Comparison of ENCODE assay signal across 17 mouse cellular contexts in genomic region chr11:16823830-16824545, GRCm38 (mm10).
DNase-seq lines count a peak whose midpoint lies in the region; ATAC-seq and TF ChIP-seq lines count a peak whose summit lies in the region.
"Had no signal": no experiment of that assay in that cellular context is flagged by ENCODE, and none has a peak within 500 bp of the region (broad histone marks: within the 10 kb centered on the region; RNA-seq: fewer than 3 reads in every experiment).

No protein-coding gene starts in this region.

- no peak for TF ChIP-seq CTCF in layer of hippocampus, adult 2 months (conservative IDR thresholded peaks at IDR 0.05)

- no peaks in the 10 kb centered on the region for H3K27me3 ChIP-seq in forebrain, embryonic 13.5 days
- H3K27me3 ChIP-seq in forebrain, embryonic 12.5 days = no peaks in the 10 kb centered on the region
- no peaks in the 10 kb centered on the region for H3K27me3 ChIP-seq in hindbrain, embryonic 16.5 days (replicated peaks; ENCODE audit: control insufficient read depth, insufficient read depth, low read length)
- H3K27me3 ChIP-seq: hindbrain, embryonic 15.5 days; midbrain, embryonic 12.5 days had no signal

- peak; percentile 33; the same call in 1 of the 2 replicates for ATAC-seq in forebrain, embryonic 13.5 days
- ATAC-seq in forebrain, embryonic 12.5 days (ENCODE audit: low FRiP score) = no peak; the same call in 1 of the 2 replicates
- ATAC-seq in hindbrain, embryonic 16.5 days = no peak

- H3K36me3 ChIP-seq in forebrain, embryonic 13.5 days (ENCODE audit: poor library complexity, severe bottlenecking) = no peaks in the 10 kb centered on the region
- no peaks in the 10 kb centered on the region for H3K36me3 ChIP-seq in forebrain, embryonic 12.5 days (replicated peaks)
- H3K36me3 ChIP-seq in hindbrain, embryonic 16.5 days (ENCODE audit: control insufficient read depth, insufficient read depth, low read length) = no peaks in the 10 kb centered on the region
- H3K36me3 ChIP-seq: hindbrain, embryonic 15.5 days; midbrain, embryonic 12.5 days had no signal

- H3K4me3 ChIP-seq in forebrain, embryonic 13.5 days = no peak overlapping the region
- H3K4me3 ChIP-seq in forebrain, embryonic 12.5 days (replicated peaks) = no peak overlapping the region
- no peak overlapping the region for H3K4me3 ChIP-seq in layer of hippocampus, adult 2 months
- no peak overlapping the region for H3K4me3 ChIP-seq in hindbrain, embryonic 16.5 days (ENCODE audit: low read length)
- H3K4me3 ChIP-seq: gastrocnemius, adult 2 months; hindbrain, embryonic 15.5 days; midbrain, embryonic 12.5 days had no signal

- H3K4me1 ChIP-seq in forebrain, embryonic 13.5 days = no peaks in the 10 kb centered on the region; the same call in 1 of the 2 replicates
- no peaks in the 10 kb centered on the region for H3K4me1 ChIP-seq in forebrain, embryonic 12.5 days
- H3K4me1 ChIP-seq in hindbrain, embryonic 16.5 days (ENCODE audit: control insufficient read depth, insufficient read depth, low read depth, low read length) = no peaks in the 10 kb centered on the region
- H3K4me1 ChIP-seq: hindbrain, embryonic 15.5 days; midbrain, embryonic 12.5 days had no signal

- H3K4me2 ChIP-seq in forebrain, embryonic 13.5 days = no peak overlapping the region
- H3K4me2 ChIP-seq in forebrain, embryonic 12.5 days = no peak overlapping the region
- H3K4me2 ChIP-seq in hindbrain, embryonic 16.5 days (ENCODE audit: low read length) = no peak overlapping the region
- H3K4me2 ChIP-seq: hindbrain, embryonic 15.5 days; midbrain, embryonic 12.5 days had no signal

- no peak overlapping the region for H3K27ac ChIP-seq in forebrain, embryonic 13.5 days
- no peak overlapping the region for H3K27ac ChIP-seq in forebrain, embryonic 12.5 days
- 0 out of 2 replicates have a peak overlapping the region, but pooled peaks have one; percentile 16 for H3K27ac ChIP-seq in layer of hippocampus, adult 2 months
- H3K27ac ChIP-seq in hindbrain, embryonic 16.5 days (ENCODE audit: low read depth, low read length) = no peak overlapping the region
- H3K27ac ChIP-seq: gastrocnemius, adult 2 months; hindbrain, embryonic 15.5 days; macrophage; midbrain, embryonic 12.5 days had no signal

- no peaks in the 10 kb centered on the region for H3K9me3 ChIP-seq in forebrain, embryonic 13.5 days (replicated peaks)
- H3K9me3 ChIP-seq in forebrain, embryonic 12.5 days = no peaks in the 10 kb centered on the region
- H3K9me3 ChIP-seq in hindbrain, embryonic 16.5 days (ENCODE audit: control insufficient read depth, low read length) = no peaks in the 10 kb centered on the region
- H3K9me3 ChIP-seq: hindbrain, embryonic 15.5 days; midbrain, embryonic 12.5 days had no signal

- H3K9ac ChIP-seq in forebrain, embryonic 13.5 days = no peak overlapping the region
- no peak overlapping the region for H3K9ac ChIP-seq in forebrain, embryonic 12.5 days
- H3K9ac ChIP-seq in hindbrain, embryonic 16.5 days (ENCODE audit: low read depth, low read length) = no peak overlapping the region
- H3K9ac ChIP-seq: hindbrain, embryonic 15.5 days; midbrain, embryonic 12.5 days had no signal

- 14% methylated on average over 4 of the region's 4 CpGs for WGBS in forebrain, embryonic 13.5 days
- 32% methylated on average over 4 of the region's 4 CpGs for WGBS in forebrain, embryonic 12.5 days
- WGBS in hindbrain, embryonic 16.5 days = 45% methylated on average over 4 of the region's 4 CpGs

- no peak for DNase-seq in layer of hippocampus, adult 2 months (ENCODE audit: low spot score in 2 of 2)
- DNase-seq in layer of hippocampus, adult 18-20 months (ENCODE audit: low spot score in 2 of 2) = no peak
- DNase-seq in brain, embryonic 18.5 days (ENCODE audit: low read depth, low spot score) = peak; percentile 6
- DNase-seq in retina, postnatal 1 day = peak; percentile 75
- no peak for DNase-seq in thymus, postnatal 4 days
- DNase-seq: adrenal gland, adult 2 months; cerebellum, adult 9-10 months; gastrocnemius, adult 2 months; heart, adult 11 months; kidney, postnatal 25 days; left cerebral cortex, postnatal 4 days had no signal

Comparison
In these comparisons a context has a peak if more than half of its experiments do, and no peak if none do; other contexts are left out.
1. DNase-seq: peak in brain, embryonic 18.5 days (single experiment) and retina, postnatal 1 day (single experiment); none in layer of hippocampus, adult 2 months (0 of 2), layer of hippocampus, adult 18-20 months (0 of 2) and thymus, postnatal 4 days (single experiment).